Mouse (Mus musculus) neural tube, embryonic 14.5 days (tissue): ENCODE results near the gene Stxbp6. TPM values are rescaled to one million over a fixed set of nuclear protein-coding genes. Genes with fewer than 3 reads are reported as not detected.

Experiments used
- ATAC-seq: fragments of 200-750 bp; cut with Nextera tagmentation; 2 replicates; pipeline ENCODE4 v1.8.0; 2017; ENCODE audit warnings: low read depth, mild to moderate bottlenecking, moderate TSS enrichment, moderate library complexity
- H3K27ac ChIP-seq: fragments of 300-500 bp; sonication (generic); 2 replicates; pipeline ENCODE4 v1.5.1; 2014; ENCODE audit warnings: low read depth, mild to moderate bottlenecking, control low read depth, low read length, moderate library complexity, mixed read lengths
- H3K27me3 ChIP-seq: fragments of 300-500 bp; sonication (generic); 2 replicates; pipeline ENCODE4 v1.6.1; 2014; ENCODE audit warnings: low read length; ENCODE audit not compliant: control insufficient read depth, insufficient read depth
- H3K36me3 ChIP-seq: fragments of 300-500 bp; sonication (generic); 2 replicates; pipeline ENCODE4 v1.6.1; 2014; ENCODE audit warnings: low read length, mixed read lengths; ENCODE audit not compliant: control insufficient read depth, insufficient read depth
- H3K4me1 ChIP-seq: fragments of 300-500 bp; sonication (generic); 2 replicates; pipeline ENCODE4 v1.6.1; 2014; ENCODE audit warnings: low read length; ENCODE audit not compliant: control insufficient read depth, insufficient read depth
- H3K4me2 ChIP-seq: fragments of 300-500 bp; sonication (generic); 2 replicates; pipeline ENCODE4 v1.6.1; 2014; ENCODE audit warnings: mild to moderate bottlenecking, low read depth, low read length, control low read depth
- H3K4me3 ChIP-seq: fragments of 300-500 bp; sonication (generic); 2 replicates; pipeline ENCODE4 v1.5.1; 2014; ENCODE audit warnings: low read depth, low read length, control low read depth, mixed read lengths
- H3K9ac ChIP-seq: fragments of 300-500 bp; sonication (generic); replicated peaks from 2 replicates; pipeline ENCODE4 v1.6.1; 2014; ENCODE audit warnings: low read depth, mild to moderate bottlenecking, control low read depth, low read length, mixed read lengths
- H3K9me3 ChIP-seq: fragments of 300-500 bp; sonication (generic); 2 replicates; pipeline ENCODE4 v1.6.1; 2016; ENCODE audit warnings: low read length; ENCODE audit not compliant: control insufficient read depth
- polyA plus RNA-seq: library from polyadenylated mRNA; unstranded; fragments of >200 nt; fragmentation: Nextera tagmentation; extraction: Ambion mirVana; gene quantifications from 2 replicates; pipeline ENCODE4 v1.2.1, GENCODE M21; 2014

The Stxbp6 gene
- polyA plus RNA-seq, 1 experiment from 2014 or later = 23.7 TPM

DNA sequence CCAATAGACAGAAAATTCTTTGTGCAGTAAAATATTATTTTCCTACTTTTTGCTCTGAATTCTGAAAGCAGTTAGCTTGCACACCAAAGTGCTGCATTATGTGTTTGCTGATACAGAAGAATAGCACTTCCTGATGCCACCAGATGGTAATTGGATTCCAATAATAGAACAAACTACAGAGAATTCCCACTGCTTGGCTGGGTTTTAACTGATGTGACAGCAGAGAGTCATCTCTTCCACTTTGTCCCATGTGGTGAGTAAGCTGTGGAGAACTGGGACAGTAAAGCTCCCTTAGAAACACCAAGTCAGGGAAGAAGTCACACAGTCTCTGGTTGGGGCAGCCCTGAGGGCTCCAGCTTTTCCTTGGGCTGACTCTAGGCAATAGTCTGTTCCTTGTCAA, 270.3 kb downstream of the Stxbp6 start:
- H3K27ac ChIP-seq = no peak overlapping the region
- H3K4me1 ChIP-seq = no peaks in the 10 kb centered on the region
- ATAC-seq = no peak
- no peaks in the 10 kb centered on the region for H3K9me3 ChIP-seq
- H3K27me3 ChIP-seq = no peaks in the 10 kb centered on the region
- H3K4me2 ChIP-seq = no peak overlapping the region
- no peak overlapping the region for H3K4me3 ChIP-seq
- no peaks in the 10 kb centered on the region for H3K36me3 ChIP-seq
- H3K9ac ChIP-seq = no peak overlapping the region
